Mouse (Mus musculus) megakaryocyte, embryonic 14.5 days (primary cell): ENCODE results near the gene Usp24. TPM values are rescaled to one million over a fixed set of nuclear protein-coding genes. Genes with fewer than 3 reads are reported as not detected.
"Not testable (repeated sequence)": the region's sequence is repeated elsewhere in the genome, so short reads cannot be mapped to it uniquely, and the experiment has no call there.

Source experiments
- H3K27me3 ChIP-seq: replicated peaks from 2 replicates; pipeline ENCODE3; 2012; ENCODE audit warnings: inconsistent platforms
- H3K36me3 ChIP-seq: replicated peaks from 2 replicates; pipeline ENCODE3; 2012; ENCODE audit warnings: low read length, inconsistent platforms, mixed read lengths
- H3K4me1 ChIP-seq: 2 replicates; pipeline ENCODE4 v1.6.1; 2012; ENCODE audit warnings: inconsistent platforms
- H3K4me3 ChIP-seq: replicated peaks from 2 replicates; pipeline ENCODE3; 2012; ENCODE audit warnings: moderate library complexity, mild to moderate bottlenecking, inconsistent platforms
- H3K9me3 ChIP-seq: 2 replicates; pipeline ENCODE4 v1.6.1; 2012; ENCODE audit warnings: inconsistent platforms
- FLI1 ChIP-seq: IDR thresholded peaks from 2 replicates; pipeline ENCODE4 v1.6.1; 2012; ENCODE audit warnings: low read length, inconsistent platforms, mixed read lengths
- GATA1 ChIP-seq: IDR thresholded peaks from 3 replicates; pipeline ENCODE4 v1.6.1; 2012; ENCODE audit warnings: mixed read lengths, low read length, inconsistent platforms, borderline replicate concordance
- polyA plus RNA-seq: library from polyadenylated mRNA; stranded (reverse); fragments of >175 nt; gene quantifications from 2 replicates; pipeline ENCODE4 v1.2.3, GENCODE M21; 2012; ENCODE audit warnings: low replicate concordance; ENCODE audit not compliant: insufficient read depth

Gene Usp24
- polyA plus RNA-seq, 1 experiment, result 11.0 TPM

GRCm38 (mm10) chr4:106347664-106348063, 31.7 kb downstream of the Usp24 start:
- H3K4me1 ChIP-seq, result peaks cover 33% of the 10 kb centered on the region
- H3K4me3 ChIP-seq, result no peak overlapping the region
- no peaks in the 10 kb centered on the region for H3K9me3 ChIP-seq
- H3K36me3 ChIP-seq, result peaks cover 98% of the 10 kb centered on the region
- TF ChIP-seq GATA1 (no peak), FLI1 (no peak)
- H3K27me3 ChIP-seq, result no peaks in the 10 kb centered on the region

DNA sequence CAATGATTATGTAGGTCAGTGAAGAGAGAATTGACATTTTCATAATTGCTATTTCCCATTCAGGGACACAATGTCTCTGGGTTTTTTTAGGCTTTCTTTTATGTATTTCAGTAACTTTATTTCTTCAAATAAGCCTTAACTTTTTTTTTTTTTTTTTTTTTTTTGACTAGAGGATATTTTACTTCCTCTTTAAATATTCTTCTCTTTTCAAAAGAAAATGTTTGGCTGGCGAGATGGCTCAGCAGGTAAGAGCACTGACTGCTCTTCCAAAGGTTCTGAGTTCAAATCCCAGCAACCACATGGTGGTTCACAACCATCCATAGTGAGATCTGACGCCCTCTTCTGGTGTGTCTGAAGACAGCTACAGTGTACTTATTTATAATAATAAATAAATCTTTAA, 39.0 kb downstream of the Usp24 start:
- not testable (repeated sequence) for H3K4me3 ChIP-seq, H3K27me3 ChIP-seq, H3K9me3 ChIP-seq
- Histone ChIP-seq H3K4me1 (peaks cover 14% of the 10 kb centered on the region), H3K36me3 (peaks cover 96% of the 10 kb centered on the region)

- Histone ChIP-seq H3K4me1 (peaks cover 18% of the 10 kb centered on the region), H3K27me3 (no peaks in the 10 kb centered on the region), H3K36me3 (peaks cover 99% of the 10 kb centered on the region), H3K4me3 (no peak overlapping the region), H3K9me3 (no peaks in the 10 kb centered on the region)
- TF ChIP-seq FLI1 (no peak), GATA1 (no peak)
Observed at GRCm38 (mm10) chr4:106370013-106370412, 54.0 kb downstream of the Usp24 start.

GRCm38 (mm10) chr4:106375857-106376256, 59.8 kb downstream of the Usp24 start:
- peaks cover 96% of the 10 kb centered on the region for H3K36me3 ChIP-seq
- no peak overlapping the region for H3K4me3 ChIP-seq
- peaks cover 3% of the 10 kb centered on the region; the same call in 1 of the 2 replicates for H3K4me1 ChIP-seq
- no peaks in the 10 kb centered on the region for H3K27me3 ChIP-seq
- H3K9me3 ChIP-seq, result no peaks in the 10 kb centered on the region
- TF ChIP-seq FLI1, result no peak
- no peak for TF ChIP-seq GATA1

- Histone ChIP-seq H3K36me3 (peaks cover 95% of the 10 kb centered on the region), H3K4me1 (no peaks in the 10 kb centered on the region), H3K9me3 (no peaks in the 10 kb centered on the region), H3K4me3 (no peak overlapping the region), H3K27me3 (no peaks in the 10 kb centered on the region)
- no peak for TF ChIP-seq GATA1
- no peak for TF ChIP-seq FLI1
Observed at GRCm38 (mm10) chr4:106378839-106379572, 63.0 kb downstream of the Usp24 start.

DNA sequence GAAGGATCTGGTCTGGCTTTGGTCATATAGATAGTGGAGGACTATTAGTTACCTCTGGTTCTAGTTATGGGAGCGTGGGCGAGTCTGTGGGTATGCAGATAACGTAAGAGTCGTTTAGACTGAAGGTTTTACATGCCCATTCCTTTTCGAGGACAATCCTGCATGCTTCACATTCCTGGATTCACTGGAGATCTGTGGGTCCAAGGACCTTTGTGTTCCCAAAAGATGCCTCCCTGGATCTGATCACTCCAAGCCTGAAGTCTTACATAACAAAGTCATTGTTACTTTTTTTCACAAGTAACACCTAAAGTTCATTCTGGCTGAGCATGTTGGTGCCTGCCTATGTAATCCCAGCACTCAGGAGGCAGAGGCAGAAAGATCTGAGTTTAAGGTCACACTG, 65.1 kb downstream of the Usp24 start:
- TF ChIP-seq FLI1 (no peak), GATA1 (no peak)
- Histone ChIP-seq H3K27me3 (no peaks in the 10 kb centered on the region), H3K36me3 (peaks cover 95% of the 10 kb centered on the region)

GRCm38 (mm10) chr4:106389908-106390307, 73.9 kb downstream of the Usp24 start:
- TF ChIP-seq FLI1 (no peak), GATA1 (no peak)
- Histone ChIP-seq H3K9me3 (no peaks in the 10 kb centered on the region), H3K27me3 (no peaks in the 10 kb centered on the region), H3K4me1 (no peaks in the 10 kb centered on the region), H3K4me3 (no peak overlapping the region), H3K36me3 (peaks cover 76% of the 10 kb centered on the region)

More for the DNA sequence above, 65.1 kb downstream of the Usp24 start:
- H3K9me3 ChIP-seq, result no peaks in the 10 kb centered on the region
- no peaks in the 10 kb centered on the region for H3K4me1 ChIP-seq
- H3K4me3 ChIP-seq, result no peak overlapping the region

DNA sequence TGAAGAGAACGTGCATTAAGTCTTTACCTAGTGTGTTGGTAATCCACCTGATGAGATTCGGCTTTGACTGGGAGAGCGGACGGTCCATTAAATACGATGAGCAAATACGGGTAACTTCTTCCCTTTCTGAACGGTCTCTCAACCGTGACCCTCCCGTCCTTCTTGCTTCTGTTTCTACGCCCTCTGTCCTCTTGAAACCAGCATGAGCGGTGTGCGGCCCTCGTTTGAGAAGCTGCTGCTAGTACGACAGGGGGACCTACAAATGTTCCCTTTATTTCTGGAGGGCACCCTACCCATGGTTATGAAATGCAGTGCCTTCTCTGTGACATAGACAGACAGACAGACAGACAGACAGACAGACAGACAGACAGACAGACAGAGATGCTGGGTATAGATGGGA, 93.6 kb downstream of the Usp24 start:
- TF ChIP-seq FLI1 (no peak), GATA1 (no peak)
- no peaks in the 10 kb centered on the region for H3K4me1 ChIP-seq
- H3K27me3 ChIP-seq, result no peaks in the 10 kb centered on the region
- H3K9me3 ChIP-seq, result no peaks in the 10 kb centered on the region
- H3K36me3 ChIP-seq, result peaks cover 100% of the 10 kb centered on the region
- no peak overlapping the region for H3K4me3 ChIP-seq

GRCm38 (mm10) chr4:106419256-106419655, 103.2 kb downstream of the Usp24 start:
- TF ChIP-seq GATA1, result no peak
- no peak for TF ChIP-seq FLI1
- H3K27me3 ChIP-seq, result no peaks in the 10 kb centered on the region
- no peaks in the 10 kb centered on the region for H3K4me1 ChIP-seq
- H3K4me3 ChIP-seq, result no peak overlapping the region
- no peaks in the 10 kb centered on the region for H3K9me3 ChIP-seq
- peaks cover 90% of the 10 kb centered on the region for H3K36me3 ChIP-seq

DNA sequence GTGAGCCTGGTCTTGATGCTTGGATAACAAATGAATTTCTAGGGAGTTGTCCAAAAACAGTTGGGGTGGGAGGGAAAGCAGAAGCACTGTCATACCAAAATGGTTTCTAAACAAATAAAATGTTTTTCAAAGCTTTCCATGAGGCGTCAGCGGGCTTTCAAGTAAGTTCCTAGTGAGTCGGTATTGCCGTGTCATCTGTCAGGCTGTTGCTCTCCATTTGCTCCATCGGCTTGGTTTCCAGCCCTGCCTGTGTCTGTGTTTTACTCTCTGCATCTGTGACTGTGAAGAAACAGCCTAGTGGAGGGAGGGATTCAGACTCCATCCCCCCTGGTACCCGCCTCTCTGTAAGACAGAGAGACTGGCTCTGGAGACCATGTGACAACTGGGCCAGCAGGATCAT, 103.8 kb downstream of the Usp24 start:
- Histone ChIP-seq H3K4me3 (no peak overlapping the region), H3K27me3 (no peaks in the 10 kb centered on the region), H3K36me3 (peaks cover 90% of the 10 kb centered on the region), H3K4me1 (no peaks in the 10 kb centered on the region), H3K9me3 (no peaks in the 10 kb centered on the region)
- TF ChIP-seq FLI1, result no peak
- no peak for TF ChIP-seq GATA1

- TF ChIP-seq GATA1 (no peak), FLI1 (no peak)
Observed at GRCm38 (mm10) chr4:106422597-106422996, 106.6 kb downstream of the Usp24 start.

GRCm38 (mm10) chr4:106424560-106424959, 108.5 kb downstream of the Usp24 start:
- H3K36me3 ChIP-seq, result peaks cover 91% of the 10 kb centered on the region

More at GRCm38 (mm10) chr4:106422597-106422996, 106.6 kb downstream of the Usp24 start:
- Histone ChIP-seq H3K36me3 (peaks cover 91% of the 10 kb centered on the region), H3K4me1 (0 out of 2 replicates have a peak, but pooled peaks cover 3% of the 10 kb centered on the region), H3K9me3 (no peaks in the 10 kb centered on the region), H3K27me3 (no peaks in the 10 kb centered on the region), H3K4me3 (no peak overlapping the region)

More at GRCm38 (mm10) chr4:106424560-106424959, 108.5 kb downstream of the Usp24 start:
- Histone ChIP-seq H3K4me1 (0 out of 2 replicates have a peak, but pooled peaks cover 3% of the 10 kb centered on the region), H3K4me3 (no peak overlapping the region), H3K27me3 (no peaks in the 10 kb centered on the region), H3K9me3 (no peaks in the 10 kb centered on the region)
- no peak for TF ChIP-seq FLI1
- no peak for TF ChIP-seq GATA1
